Mouse (Mus musculus): Measurements from ENCODE around the gene Edn2. TPM values are rescaled to one million over a fixed set of nuclear protein-coding genes. Genes with fewer than 3 reads are reported as not detected.

Edn2 gene
- total RNA-seq, 1 experiment from 2014 or later: not detected

DNA sequence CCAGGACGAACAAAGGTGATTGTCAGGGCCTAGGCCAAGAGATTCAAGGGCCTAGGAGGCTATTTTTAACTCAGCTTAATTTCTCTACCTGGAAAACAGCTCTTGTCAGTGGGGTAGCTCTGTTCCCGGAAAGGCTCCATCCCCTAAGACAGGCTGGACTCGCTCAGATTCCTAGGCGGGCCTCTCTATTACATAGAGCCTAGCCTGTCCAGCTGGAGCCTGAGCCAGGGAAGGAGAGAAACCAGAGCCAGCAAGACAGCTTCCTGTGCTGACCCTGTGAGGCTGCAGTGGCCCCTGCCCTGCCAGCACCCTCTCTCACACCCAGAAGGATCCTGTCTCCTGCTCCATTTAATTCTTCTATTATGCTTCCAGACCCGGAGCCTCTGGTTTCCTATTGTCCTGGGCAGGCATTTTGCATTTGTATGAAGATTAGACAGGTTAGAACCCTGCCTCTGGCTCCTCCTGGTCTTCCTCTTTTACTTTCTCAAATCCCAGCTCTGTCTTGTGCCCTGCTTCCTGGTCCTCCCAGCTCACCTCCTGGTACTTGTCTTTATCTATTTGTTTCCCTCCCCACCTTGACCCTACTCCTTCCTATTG, 2.2 kb upstream of the Edn2 start:
- DNase-seq: no peak

DNA sequence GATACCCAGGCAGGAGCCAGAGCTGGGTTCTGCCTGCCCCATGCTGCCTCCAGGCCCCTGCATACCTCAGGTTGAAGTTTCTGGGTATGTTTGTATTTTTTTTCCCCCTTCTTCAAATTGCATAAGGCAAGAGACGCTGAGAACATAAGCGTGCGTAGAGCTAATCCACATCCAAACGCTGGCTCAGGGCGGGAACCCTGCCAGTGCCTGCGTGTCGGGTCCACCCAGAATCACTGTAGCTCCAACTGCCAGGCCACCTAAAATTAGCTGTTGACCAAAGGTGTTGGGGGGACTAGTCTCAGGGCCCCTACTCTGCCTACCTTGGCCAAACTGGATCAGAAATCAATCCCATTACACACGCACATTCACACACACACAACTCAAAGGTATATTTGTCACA, 1.6 kb downstream of the Edn2 start:
- DNase-seq: no peak

DNA sequence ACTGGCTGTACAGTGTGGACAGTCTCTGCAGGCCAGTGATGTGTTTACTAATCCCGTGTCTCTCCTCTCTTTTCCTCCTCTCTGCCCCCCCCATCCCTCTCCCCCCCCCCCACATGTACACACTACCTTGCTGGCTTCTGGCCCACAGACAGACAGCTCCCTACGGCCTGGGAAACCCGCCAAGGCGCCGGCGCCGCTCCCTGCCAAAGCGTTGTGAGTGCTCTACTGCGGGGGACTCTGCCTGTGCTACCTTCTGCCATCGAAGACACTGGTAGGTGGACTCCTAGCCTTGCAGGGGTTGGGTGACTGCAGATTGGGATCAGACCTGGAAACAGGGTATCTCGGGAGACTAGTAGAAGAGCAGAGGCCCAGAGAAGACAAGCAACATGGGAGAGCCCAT, 2.2 kb downstream of the Edn2 start:
- DNase-seq: peak; percentile 50

DNA sequence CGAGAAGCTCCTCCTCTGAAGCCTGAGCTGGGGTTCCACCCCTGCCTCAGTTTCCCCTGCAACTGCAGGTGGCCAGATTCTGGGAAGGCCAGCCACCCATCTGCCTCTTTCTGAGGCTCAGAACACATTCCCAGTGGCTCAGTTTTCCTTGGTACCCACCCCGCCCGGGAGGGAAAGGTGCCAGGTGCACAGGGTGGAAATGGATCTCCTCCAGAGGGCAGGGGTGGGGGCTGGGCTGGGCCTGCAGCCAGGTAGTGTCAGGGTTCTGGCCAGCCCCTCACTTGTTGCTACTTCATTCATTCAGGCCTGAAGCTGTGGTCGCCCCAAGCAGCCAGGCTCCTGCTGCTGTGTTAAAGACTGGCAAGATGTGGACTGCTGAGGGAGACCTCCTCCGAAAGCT, 3.3 kb downstream of the Edn2 start:
- no peak for DNase-seq

DNA sequence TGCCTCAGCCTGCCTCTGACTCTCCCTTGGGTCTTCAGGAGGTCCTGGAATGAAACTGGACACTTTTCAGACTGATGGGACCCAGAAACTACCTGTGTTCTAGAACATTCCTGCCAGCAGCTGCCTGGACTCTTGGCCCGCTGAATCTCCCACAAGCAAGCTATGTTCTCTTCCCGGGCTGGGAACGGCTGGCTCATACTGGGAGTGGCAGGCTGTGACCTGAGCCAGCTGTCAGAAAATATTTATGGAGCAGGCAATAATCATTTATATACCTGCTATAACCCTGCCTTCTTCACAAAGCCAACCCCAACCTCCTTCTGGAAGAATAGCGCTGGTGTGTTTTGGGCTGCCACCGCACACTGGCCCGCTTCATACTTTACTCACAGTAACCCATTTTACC, 6.8 kb downstream of the Edn2 start:
- no peak for DNase-seq

DNA sequence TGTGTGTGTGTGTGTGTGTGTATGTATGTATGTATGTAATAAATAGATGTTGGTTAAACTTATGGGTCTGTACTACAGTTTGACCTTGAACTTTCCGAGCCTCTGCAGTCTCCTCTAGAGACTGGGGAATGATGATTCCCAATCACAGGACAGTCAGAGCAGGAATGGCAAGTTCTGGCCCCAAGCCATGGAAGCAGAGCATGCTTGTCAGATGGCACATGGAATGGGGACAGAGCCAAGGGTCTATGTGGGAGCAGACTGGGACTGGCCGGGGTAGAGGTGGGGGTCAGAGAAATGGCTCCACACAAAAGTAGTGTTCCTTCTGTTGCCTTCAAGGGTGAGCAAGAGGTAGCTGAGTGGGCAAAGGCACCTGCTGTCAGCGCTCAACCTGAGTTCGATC, 7.3 kb downstream of the Edn2 start:
- DNase-seq: no peak

DNA sequence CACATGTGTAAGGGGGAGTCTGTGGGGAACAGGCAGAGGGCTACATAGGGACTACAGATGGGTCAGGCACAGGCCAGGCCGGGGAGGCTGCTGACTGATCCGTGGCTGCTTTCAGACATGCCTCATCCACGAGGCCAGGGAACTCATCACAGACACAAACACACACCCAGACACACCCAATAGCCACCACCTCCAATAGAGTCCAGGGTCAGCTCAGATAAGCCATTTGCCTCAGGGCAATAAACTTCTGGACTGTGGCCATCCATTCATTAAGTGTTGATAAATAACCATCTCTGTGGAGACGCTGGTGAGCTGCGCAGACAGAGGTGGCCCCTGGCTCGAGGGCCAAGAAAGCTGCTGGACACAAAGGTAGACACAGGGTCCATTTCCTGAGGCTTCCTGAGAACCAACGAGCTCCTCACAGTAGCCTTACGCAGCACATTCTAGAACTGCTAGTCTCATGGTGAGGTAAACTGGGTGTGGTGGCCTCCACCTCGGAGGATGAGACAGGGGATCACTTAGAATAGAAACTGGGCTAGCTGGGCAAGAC, 9.5 kb downstream of the Edn2 start:
- no peak for DNase-seq

DNA sequence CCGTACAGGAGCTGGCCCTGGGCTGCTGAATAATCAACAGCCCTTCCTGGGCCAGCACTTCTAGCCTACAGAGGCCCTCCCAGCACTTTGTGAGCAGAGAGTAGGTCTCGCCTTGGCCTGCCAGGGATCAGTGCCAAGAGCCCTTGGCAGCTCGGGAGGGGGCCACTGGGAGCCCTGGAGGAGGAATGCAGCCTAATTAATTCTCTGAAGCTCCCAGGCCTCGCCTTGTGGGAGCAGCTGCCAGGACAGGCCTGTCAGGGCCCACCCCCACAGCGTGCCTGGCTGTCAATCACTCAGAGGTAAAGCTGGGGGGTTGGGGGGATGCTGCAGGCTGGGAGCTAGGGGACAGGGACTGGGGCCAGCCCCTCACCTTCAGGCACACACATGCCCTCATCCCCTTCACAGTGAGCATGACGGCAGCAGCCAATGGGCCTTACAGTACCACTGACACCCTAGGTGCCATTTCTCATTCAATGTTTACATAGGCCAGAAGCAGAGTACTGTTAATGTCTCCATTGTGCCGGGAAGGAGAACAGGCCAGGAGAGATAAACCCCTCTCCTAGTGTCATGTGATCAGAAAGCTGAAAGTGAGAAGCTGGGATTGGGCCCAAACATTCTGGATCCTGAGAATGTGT, 11.2 kb downstream of the Edn2 start:
- peak; percentile 45 for DNase-seq

DNA sequence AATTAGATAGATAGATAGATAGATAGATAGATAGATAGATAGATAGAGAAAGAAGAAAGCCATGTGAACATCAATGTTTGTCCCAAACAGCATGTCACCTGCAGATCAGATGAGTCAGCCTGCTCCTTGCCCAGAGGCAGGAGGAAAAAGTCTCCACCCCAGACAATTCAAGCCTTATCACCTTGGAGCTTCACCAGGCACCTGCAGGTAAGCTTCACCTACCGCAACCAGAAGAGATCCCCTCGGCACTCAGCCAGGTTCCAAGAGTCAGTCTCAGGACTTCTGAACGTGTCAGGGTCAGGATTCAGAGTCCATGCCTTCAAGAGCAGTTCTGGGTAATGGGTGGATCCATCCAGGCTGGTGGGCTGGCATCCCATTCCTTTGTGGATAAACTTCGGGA, 18.1 kb downstream of the Edn2 start:
- DNase-seq: no peak

DNA sequence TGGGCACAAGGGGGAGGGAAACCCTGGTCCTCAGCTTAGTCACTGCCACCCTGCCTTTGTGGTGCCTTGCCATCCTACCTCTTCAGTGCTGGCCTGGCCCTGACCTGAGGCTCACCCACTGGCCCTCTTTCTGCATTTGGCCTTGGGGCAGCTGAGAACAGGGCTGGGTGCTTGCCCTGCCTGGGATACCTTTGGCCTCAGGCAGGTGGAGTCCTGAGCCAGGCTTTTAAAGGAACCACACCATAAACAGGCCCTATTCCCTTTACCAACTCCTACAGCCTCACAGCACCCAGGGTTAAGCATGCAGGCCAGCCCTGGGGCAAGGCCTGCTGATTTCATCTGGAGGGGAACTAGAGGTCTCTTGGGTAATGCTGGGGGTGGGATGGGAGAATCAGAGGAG, 19.5 kb downstream of the Edn2 start:
- DNase-seq: no peak

DNA sequence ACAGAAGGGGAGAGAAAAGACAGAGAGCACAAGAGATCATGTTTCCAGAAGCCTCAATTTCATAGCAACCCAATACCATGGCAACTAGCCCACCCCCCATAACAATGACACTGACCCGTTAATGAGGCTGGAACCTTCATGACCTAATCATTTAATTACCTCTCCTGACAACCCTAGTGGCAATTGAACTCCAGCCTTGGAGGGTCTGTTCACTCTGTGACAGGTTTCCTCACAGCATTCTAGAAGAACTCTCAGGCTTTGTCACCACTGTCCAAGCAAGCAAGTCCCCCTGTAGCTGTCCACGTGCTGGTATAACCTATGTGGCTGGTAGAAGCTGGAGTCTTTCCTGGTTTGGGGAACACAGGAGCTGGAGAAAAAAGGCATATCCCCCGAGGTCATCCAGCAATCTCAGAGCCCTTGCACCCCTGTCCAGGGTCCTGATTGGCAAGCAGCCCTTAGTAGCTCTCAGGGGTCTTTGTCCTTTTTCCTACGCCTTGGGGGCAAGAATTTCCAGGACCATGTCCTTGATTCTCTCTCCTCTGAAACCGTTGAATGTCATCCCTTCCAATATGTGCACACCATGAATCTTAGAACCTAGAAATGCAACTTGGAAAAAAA, 23.5 kb downstream of the Edn2 start:
- DNase-seq: no peak

DNA sequence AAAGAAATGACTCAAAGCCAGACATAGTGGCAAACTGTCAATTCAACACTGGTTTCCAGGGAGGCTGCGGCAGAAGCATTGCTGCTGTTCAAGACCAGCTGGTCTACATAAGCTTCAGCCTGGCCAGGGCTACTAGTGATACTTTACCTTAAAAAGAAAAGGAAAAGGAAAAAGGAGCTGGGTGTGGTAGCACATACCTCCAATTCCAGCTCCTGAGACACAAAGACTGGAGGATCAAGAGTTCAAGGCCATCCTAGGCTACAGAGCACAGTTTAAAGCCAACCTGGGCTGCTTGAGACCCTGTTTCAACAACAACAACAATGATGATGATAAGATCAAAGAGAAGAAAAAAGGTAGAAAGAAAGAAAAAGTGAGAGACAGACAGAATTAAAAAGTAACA, 25.4 kb downstream of the Edn2 start:
- DNase-seq: no peak

DNA sequence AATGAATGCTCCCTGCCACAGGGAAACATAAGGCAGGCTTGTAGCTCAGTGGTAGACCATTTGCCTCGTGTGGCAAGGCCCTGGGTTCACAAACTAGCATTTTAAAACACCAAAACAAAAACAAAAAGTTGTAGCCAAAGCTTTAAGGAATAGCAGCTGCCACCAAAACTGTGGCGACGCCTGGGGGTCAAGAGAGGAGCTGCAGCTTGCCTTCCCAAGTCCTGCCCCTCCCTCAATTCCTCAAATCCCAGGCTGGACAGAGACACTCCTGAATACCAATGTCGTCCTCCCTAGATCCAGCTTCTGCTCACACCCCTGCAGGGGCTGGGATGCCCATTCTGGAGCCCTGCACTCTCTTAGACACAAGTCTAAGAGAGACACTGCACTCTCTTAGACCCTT, 25.9 kb downstream of the Edn2 start:
- DNase-seq: no peak

DNA sequence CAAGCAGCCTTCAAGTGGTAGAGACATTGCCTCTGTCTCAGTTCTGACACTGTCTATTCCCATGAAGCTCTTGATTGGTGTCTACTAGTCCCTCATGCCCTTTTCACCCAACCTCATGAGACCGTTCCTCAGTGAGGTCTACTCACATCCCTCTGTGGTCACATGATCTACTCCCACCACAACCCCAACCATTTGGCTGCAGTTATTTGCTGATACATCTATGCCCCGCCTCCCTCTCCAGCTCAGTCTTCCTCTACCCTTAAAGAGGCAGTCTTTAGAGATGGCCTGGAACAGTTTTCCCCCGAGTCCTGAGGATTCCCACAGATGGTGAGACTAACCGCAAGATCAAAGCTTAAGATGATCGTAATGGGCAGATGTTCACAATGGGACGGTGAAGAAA, 27.2 kb downstream of the Edn2 start:
- no peak for DNase-seq

DNA sequence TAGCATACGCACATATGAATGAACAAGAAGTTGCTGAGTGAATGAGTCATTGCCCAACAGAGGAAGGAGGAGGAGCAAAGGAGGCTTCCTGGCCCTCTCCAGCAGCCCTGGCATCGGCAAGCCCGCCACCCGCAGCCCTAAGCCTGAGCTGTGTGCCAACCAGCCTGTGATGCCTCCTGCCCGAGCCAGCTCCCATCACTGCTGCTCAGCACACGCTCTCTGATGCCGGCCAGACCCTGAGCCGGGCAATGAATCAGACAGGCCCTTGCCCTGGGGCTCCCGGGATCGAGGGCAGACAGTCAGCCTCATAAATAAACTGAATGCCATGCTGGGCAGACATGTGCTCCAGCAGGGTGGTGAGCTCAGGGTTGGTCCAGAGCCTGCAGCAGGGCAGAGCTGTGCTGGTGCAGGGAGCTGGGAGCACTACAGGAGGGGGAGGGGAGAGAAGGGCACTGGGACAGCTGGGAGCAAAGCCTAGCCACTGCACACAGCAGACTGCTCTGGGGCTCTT, 27.7 kb downstream of the Edn2 start:
- peak; percentile 90 for DNase-seq

DNA sequence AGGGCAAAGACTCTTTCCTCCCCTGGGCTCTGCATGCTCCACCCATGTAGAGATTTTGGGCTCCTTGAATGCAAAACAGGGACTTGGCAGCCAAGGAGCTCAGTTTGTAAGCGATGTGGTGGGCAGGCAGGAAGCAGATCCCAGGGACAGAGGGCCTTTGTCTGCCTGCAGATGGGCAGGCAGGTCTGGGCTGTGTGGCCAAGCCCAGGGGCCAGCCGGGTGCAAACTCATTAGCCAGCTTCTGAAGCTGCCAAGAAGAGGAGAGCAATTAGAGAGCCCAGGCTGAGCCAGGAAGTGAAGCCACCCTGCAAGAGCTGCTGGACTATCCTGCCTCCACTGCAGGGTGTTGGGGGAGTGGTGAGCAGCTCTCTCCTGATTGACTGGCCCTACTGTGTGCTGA, 28.9 kb downstream of the Edn2 start:
- DNase-seq: no peak

DNA sequence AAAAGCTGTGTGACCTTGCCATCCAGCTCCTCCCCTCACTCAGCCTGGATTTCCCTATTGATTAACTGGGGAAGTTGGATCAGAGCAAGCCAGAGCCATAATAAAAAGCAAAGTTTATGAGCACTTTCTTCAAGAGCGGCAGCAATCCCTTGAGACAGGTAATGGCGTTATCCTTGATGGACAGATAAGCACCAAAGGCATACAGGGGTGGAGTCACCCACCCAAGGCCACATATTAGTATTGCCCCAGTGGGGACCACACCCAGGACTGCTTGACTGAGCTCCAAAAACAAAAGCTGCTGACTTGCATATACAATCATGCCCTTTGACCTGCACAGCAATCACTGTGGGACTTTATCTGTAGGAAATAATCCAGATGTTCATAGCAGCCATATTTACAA, 31.0 kb downstream of the Edn2 start:
- DNase-seq: no peak

DNA sequence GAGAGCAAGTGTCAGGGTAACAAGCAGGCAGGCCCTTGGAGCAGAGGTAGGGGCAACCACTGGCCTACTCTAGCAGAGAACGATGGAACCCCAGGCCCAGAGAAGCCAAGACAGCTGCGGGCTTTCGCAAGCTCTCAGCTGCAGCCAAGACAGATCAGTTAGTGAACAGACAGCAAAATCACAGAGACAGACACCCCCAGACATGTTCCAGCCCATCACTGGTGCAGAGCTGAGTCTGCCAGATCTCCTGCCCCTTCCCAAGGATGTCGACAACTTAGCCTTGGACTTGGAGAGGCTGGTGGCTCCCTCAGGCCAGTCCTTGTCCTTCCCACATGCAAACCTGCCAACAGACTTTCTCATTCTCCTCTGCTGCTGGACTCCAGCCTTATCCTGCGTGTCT, 33.0 kb downstream of the Edn2 start:
- DNase-seq: no peak

DNA sequence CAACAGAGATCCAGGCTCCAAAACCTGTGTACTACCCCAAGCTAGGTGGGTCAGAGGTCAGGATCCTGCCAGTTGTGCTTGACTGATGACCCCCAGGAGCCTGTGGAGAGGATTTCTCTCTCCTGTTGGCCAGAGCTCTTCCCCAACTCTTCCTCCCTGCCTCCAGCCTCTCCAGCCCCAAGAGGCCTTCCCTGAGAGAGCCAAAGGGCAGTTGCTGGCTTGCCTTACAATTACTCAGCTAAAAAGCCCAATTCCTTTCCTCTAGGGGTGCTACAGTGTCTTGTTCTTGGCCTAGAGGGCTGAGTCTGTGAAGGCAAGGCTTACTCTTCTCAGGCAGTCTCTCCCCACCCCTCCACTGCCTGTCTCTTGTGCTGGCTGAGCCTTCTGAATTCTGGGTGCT, 34.0 kb downstream of the Edn2 start:
- peak; percentile 27 for DNase-seq

DNA sequence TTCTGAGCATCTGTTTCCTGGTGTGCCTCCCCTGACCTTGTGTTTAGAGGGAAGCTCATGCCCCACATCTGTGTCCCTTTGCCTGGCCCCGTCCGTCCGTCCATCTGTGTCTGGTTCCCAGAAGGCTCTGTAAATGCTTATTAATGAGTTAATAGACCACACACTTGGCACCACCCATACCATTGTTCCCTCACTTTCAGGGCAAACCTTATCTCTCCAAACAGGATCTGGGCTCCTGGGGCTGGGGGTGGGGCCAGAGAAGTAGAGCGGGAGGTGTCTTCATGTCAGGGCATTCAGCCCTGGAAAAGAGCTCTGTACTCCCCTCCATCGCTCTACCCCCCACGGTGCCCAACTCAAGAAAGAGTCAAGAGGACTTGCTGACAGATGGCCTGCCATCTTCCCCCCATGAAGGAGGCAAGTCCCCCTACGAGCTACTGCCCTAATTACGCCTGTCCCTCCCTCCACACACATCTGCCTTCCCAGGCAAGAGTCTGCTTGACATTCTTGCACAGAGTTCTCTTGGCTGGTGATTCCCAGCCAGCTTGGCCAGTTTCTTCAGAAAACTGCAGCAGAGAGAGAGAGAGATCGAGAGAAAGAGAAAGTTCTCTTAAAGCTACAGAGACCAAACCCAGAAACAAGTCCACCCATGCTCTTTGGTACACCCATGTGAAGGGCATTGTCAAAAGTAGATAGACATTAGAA, 38.3 kb downstream of the Edn2 start:
- DNase-seq: no peak

DNA sequence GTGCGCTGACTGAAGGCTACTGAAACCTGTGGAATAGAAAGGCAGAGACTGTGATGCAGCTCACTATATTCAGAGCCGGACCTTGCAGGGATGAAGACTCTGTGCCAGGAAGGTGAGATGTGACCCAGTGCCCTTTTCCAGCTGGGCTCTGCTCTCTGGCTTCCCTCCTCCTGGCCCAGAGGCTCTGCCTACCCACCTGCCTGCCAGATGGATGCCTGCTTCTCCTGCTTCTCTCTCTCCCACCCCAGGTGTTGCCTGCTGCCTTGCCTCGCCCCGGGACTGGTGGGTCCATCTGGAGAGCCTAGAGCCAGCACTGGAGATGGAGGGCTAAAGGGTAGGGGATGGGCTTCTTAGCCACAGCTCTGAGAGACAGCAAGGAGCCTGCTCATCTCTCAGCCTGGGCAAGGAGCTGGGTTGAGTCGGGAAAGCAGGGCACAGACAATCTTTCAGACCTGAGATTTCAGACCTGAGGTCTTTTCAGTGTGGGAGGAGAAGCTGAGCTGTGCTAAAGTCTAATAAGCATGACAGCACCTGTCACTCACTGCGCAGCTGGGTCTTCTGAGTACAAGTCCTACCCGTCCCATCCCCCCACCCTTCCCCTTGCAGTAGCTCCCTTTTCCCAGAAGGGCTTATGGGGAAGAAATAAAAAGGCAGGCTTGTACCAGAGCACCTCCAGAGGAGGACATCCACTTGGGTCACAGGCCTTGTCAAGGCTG, 39.7 kb downstream of the Edn2 start:
- no peak for DNase-seq

DNA sequence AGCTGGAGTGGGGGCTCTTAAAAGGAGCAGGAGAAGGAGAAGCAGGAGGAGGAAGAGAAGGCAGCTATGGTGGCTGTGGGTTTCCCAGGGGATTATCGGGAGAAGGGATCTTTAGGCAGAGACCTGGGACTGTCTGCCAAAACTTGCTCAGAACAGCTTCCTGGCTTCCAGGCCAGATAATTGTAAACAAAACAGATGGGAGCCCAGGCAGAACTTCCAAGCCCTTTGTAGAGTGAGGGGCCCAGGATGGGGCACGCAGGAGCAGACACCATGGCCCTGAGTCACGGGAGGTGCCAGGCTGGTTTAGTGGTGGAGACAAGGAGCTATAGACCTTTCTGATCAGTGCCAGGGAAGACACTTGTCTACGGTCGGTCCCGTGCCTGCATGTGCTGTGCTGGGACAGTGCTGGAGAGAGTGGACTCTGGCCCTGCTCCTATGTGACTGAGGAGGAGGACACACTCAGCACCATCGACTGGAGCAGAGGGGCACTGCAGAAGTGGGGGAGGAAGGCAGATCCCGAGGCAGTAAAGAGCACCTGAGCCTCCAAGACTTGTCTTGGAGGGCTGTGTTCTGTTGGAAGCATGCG, 43.4 kb downstream of the Edn2 start:
- no peak for DNase-seq

Data from adrenal gland, postnatal 14 days (tissue).